Mouse (Mus musculus): ENCODE measurements around the gene Thsd4.

Thsd4 gene

DNA sequence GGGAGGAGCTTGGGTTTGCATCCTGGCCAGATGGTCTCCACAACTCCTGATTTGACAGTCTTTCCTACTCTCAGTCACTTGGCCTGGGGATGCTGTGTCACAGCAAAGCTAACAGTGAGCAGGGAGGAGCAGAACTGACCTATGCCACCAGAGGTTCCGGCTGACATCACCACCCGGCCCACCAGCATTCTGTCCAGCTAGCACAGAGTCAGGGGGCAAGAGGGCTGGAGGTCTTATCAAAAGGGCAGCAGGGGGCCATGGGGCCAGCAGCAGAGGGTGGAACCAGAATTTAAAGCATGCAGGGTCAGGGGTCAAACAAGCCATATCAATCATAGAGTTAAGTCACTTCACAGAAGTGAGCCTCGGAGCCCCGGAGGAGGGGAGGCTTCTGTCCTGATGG lies 4.7 kb downstream of the Thsd4 start:
- DNase-seq (ENCODE audit: low read depth): no peak

GRCm38 (mm10) chr9:60516379-60516778 lies 5.5 kb downstream of the Thsd4 start:
- DNase-seq (ENCODE audit: low read depth): no peak

- DNase-seq (ENCODE audit: low read depth): no peak
Measured at GRCm38 (mm10) chr9:60513329-60513788, 8.5 kb downstream of the Thsd4 start.

GRCm38 (mm10) chr9:60510876-60511275 lies 11.0 kb downstream of the Thsd4 start:
- no peak for DNase-seq (ENCODE audit: low read depth)

DNA sequence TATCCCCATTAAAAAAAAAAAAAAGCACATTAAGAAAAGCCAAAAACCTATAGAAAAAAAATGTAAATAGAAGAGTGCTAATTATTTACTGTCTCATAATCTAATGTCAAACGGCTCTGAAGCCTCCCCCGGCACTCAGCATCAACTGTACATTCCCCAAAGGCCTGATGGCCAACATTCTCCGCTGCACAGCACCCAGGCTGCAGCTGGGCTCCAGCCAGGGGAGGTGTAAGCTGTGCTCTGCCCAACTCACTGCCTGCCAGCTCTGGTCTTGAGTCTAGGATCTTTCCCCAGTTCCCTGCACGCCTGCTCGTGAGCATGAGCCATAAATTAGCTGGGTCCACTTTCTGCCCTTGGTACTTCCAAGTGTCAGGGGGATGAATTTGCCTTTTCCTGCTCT lies 15.7 kb downstream of the Thsd4 start:
- no peak for DNase-seq (ENCODE audit: low read depth)

- no peak for DNase-seq (ENCODE audit: low read depth)
Measured at GRCm38 (mm10) chr9:60504378-60505285, 17.2 kb downstream of the Thsd4 start.

DNA sequence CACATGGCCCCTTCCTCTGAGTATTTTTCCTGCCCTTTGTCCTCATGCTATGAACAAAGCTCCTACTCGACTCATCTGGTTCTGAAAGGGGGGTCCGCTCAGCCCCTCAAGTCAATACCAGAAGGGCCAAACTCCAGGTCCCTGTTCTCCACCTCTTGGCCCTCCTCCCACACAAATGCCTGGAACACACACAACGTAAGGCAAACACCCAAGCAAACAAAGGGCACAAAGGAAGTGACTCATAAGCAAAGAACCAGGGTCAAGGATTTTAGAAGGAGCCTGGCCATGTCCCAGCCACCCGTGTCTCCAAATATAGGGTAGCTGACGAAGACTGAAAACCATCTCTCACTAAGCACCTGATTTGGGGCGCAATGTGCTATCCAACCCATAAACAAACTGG lies 19.6 kb downstream of the Thsd4 start:
- DNase-seq (ENCODE audit: low read depth): no peak

GRCm38 (mm10) chr9:60501504-60502179 lies 20.2 kb downstream of the Thsd4 start:
- DNase-seq (ENCODE audit: low read depth): no peak

- DNase-seq (ENCODE audit: low read depth): no peak
Measured at GRCm38 (mm10) chr9:60492275-60492974, 29.4 kb downstream of the Thsd4 start.

DNA sequence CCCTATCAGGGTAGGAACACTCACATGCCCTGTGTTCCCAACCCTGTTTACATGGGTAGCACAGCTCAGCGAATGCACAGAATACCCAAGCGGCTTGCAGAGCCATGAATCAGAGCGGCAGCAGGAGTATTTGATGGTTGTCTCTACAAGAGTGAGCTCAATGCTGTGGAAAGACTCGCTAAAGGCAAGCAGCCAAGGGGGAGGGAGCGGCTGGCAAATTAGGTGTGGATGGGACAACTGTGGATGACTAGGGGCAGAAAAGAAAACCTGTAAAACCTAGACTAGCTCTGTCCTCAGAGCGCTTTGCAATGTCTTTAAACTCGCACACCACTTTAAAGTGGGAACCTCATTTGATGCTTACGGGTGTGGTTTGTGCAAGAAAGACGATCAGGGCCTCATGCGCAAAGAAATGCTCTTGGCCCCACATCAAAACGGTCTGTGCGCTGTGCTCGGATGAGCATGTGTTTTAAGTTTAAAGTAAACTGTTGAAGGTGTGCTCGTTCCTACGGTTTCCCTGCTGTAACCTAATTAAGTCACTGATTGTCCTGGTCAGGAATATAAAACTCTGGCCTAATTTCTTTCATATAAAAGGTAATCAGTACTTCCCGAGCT lies 30.3 kb downstream of the Thsd4 start:
- DNase-seq (ENCODE audit: low read depth): no peak

GRCm38 (mm10) chr9:60491079-60491478 lies 30.8 kb downstream of the Thsd4 start:
- DNase-seq (ENCODE audit: low read depth): no peak

DNA sequence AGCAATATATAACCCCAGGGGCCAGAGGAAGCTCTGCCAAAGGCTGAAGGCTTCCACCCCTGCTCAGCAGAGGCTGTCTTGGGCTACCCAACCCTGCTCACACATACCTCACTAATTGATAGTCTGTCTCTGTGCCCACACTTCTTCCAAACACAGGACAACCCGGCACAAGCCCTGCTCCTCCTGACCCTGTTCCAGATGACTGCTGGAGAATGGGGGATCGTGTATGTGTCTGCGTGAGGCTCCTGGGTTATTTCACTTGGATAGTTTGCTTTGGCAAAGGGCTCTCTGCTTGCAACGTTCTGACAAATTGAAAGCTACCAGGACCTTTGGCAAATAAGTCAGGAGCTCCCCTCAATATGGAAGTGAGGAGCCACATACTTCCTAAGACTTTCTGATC lies 33.0 kb downstream of the Thsd4 start:
- DNase-seq (ENCODE audit: low read depth): no peak

GRCm38 (mm10) chr9:60482165-60482564 lies 39.7 kb downstream of the Thsd4 start:
- no peak for DNase-seq (ENCODE audit: low read depth)

DNA sequence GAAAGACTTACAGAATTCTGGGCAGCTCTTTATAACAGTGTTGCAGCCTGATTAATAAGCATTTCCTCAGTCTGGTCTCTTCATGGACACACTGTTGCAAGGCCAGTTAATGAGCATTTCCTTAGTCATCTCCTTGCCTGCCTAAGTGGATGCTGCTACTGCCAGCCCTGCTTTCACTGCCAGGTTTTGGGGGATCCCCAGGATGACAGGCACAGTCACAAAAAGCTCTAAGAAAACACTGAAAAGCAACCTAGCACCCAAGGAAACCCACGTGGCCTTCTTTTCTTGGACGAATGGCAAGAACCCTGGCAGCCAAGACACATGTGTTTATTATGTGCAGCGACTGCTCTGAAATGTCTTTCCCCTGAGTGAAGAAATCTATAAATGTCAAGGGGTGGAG lies 41.8 kb downstream of the Thsd4 start:
- no peak for DNase-seq (ENCODE audit: low read depth)

DNA sequence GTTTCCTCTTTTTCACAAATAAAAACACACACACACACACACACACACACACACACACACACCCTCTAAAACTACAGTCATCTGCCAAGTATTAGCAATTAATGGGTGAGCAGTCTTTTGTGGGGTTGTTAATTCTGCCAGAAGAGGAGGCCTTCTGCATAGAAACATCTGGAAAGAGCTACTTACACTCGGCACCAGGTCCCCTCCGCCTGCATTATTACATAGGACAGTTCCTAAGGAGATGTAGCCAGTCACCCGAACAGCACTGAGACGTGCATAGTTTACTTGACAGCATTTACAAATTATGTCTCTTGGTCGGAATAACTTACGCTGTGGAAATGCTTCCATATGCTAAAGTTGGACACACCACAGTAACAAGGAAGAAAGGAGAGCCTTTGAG lies 43.0 kb downstream of the Thsd4 start:
- no peak for DNase-seq (ENCODE audit: low read depth)

DNA sequence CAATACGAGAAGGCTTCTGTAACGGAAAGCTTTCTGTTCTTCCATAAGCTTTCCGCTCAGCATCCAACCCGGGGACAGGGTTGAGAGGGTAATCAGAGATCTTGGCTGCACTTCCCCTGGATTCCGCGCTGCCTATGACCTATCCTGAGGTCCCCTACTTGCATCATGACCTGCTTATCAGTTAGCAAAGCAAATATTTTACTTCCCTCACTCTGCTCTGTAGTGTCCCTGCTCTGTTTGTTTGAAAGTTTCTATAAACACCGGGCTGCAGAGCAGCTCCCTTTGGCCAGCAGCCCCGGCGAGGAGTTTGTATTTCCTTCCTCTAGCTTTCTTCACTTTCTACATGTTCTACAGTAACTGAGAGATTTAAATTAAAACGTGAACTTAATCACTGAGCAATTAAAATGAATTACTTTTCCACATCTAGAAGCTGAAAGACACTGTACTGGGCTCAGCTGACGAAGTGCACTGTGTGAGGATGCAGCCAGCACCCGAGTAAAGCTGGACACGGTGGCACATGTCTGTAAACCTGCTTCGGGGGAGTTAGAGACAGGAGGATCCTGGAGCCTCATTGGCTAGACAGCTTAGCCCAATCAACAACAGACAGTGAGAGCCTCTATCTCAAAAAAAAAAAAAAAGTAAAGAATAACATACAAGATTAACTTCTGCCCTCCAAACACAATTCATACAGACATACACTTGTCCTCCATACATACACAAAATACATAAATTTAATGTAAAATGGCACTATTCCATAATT lies 43.7 kb downstream of the Thsd4 start:
- DNase-seq (ENCODE audit: low read depth): no peak

GRCm38 (mm10) chr9:60460010-60460982 lies 61.5 kb downstream of the Thsd4 start:
- DNase-seq (ENCODE audit: low read depth): no peak

GRCm38 (mm10) chr9:60458468-60458962 lies 63.3 kb downstream of the Thsd4 start:
- DNase-seq (ENCODE audit: low read depth): no peak

DNA sequence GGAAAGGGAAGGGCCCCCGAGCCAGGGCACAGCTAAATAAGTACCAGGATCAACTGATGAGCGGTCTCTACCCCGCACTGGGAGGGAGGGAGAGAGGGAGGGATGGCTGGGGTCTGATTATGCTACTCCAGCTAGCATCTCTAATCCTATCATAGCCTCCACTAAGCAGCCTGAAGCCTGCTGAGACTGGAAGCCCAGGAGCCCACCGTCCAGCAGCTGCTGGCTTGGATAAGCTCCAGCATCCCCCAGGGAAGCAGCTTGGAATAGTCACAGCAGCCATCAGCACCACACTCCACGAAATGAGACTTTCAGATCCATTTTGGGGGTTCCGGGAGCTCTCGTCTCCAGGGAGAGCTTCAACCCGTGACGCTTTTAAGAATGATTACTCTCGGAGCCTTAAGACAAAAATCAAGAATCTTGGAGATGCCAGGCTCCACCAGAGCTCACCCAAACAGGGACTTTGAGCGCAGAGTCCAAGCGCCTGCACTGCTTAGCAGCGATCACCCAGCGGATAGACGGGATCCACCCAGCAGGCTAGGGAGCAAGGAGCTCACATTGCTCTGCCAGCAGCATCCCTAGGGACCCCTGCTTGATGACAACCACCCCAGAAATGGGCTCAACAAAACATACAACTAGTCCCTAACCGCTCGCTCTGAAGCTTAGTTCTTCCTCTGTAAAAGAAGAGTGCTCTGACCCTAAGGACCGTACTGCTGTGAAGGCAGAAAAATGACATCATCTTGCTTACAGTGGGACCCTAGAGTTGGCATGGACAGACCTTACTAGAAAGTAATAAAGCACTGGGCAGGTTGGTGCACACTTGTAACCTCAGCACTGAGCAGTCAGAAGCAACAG lies 64.3 kb downstream of the Thsd4 start:
- DNase-seq (ENCODE audit: low read depth): no peak

Data from naive thymus-derived CD4-positive, alpha-beta T cell, adult 2 months (primary cell).